Mouse (Mus musculus) MEL-GATA-1-ER (cell line): ENCODE data around the gene Ms4a6d.
"Not testable (repeated sequence)": the region's sequence is repeated elsewhere in the genome, so short reads cannot be mapped to it uniquely, and the experiment has no call there.

ENCODE experiments used
- DNase-seq: peaks from one replicate; pipeline ENCODE4 v3.0.0-alpha.2; 2012; ENCODE audit warnings: low read depth; ENCODE audit errors: extremely low read depth

The Ms4a6d gene

GRCm38 (mm10) chr19:11559560-11559959, 45.1 kb downstream of the Ms4a6d start:
- not testable (repeated sequence) for DNase-seq

DNA sequence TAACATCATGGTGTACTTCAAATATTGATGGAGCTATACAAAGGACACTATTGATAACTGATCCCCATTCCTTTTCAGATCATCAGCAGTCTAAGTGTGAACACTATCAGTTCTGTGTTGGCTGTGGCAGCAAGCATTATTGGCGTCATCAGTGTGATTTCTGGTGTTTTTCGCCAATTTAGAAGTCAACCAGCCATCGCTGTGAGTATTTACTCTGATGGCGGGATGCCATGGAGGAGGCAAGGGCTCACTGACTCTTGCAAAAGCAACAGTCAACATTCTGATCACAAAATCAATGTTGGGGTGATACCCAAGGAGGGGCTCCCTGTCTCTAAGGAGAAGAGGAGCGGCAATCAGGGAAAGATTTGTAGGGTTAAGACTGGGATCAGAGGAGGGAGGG, 49.9 kb downstream of the Ms4a6d start:
- DNase-seq, result no peak

- no peak for DNase-seq
Measured at GRCm38 (mm10) chr19:11547911-11548310, 56.7 kb downstream of the Ms4a6d start.

DNA sequence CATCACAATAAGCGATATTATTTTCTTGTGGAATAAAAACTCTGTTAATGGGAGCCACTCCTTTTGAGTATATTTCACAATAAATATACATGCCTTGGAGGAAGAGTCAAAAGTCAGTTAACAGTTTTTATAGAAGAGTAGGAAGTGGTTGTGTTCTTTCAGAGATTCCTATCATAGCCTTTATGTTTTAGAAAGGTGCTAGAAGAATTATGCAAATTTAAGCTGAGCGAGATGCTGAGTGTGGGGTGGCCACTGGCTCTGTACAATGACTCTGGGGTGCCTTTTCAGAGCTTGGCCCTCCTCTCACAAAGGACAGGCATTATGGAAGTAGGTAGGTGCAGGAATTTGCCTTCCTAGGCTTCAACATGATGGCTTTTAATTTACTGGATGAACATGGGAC, 60.3 kb downstream of the Ms4a6d start:
- DNase-seq, result not testable (repeated sequence)

DNA sequence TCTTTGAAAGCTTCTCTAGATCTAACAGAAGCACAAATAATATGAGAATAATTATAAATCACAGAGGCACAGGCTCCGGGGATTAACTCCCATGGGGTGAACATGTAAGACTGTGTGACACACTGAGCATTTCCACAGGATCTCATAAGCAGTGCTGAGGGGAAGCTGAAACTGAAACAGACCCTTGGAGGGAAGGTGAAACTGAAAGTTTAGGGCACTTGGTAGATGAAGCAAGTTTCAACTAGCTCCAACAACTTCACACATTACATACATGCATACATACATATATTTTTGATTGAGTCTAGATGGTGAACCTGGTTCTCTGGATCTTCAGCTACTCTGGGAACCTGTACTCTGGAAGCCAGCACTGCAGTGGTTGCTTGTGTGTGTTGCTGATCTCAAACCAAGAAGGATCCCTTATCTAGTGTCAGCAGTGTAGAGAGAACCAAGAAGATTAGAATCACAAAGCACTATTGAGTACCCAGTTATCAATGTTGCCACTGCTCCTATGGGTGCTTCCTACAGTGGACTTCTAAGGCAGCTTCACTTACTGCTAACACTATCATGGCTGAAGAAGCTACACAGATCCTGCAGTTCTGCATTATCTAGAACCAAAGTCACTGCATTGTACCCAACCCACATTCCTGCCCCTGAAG, 64.4 kb downstream of the Ms4a6d start:
- DNase-seq, result not testable (repeated sequence)

GRCm38 (mm10) chr19:11537336-11537735, 67.3 kb downstream of the Ms4a6d start:
- DNase-seq, result no peak
